Mouse (Mus musculus): ENCODE measurements around the gene Ercc8. TPM values are rescaled to one million over a fixed set of nuclear protein-coding genes. Genes with fewer than 3 reads are reported as not detected.

Ercc8 gene
- total and polyA plus RNA-seq, 3 experiments, result 15.9 to 22.2 TPM; not detected in 1

GRCm38 (mm10) chr13:108219773-108220172 lies 61.2 kb downstream of the Ercc8 start:
- peaks cover 5 to 8% of the 10 kb centered on the region in 2 experiments for H3K27me3 ChIP-seq (ENCODE audit: control insufficient read depth in 1 of 2, insufficient read depth in 2 of 2, low read length in 2 of 2)
- no peak for TF ChIP-seq ELF1 (IDR thresholded peaks at IDR 0.05; ENCODE audit: low read depth, low read length)
- no peak for TF ChIP-seq POLR2AphosphoS2 (IDR thresholded peaks at IDR 0.05; ENCODE audit: low read length)
- no peak overlapping the region for H3K27ac ChIP-seq (ENCODE audit: control insufficient read depth, low read depth, low read length)
- H3K79me2 ChIP-seq (ENCODE audit: control insufficient read depth, insufficient read depth, low read length, poor library complexity), result no peaks in the 10 kb centered on the region
- no peak for DNase-seq (ENCODE audit: low read depth, low spot score)
- no peaks in the 10 kb centered on the region for H3K9me3 ChIP-seq (replicated peaks; ENCODE audit: insufficient read depth, low read length)
- no peak overlapping the region for H3K4me3 ChIP-seq (ENCODE audit: control insufficient read depth in 1 of 2, insufficient read depth in 1 of 2, low read depth in 2 of 2, low read length in 2 of 2)
- peaks cover 0 to 4% of the 10 kb centered on the region in 2 experiments; a peak in 2 of 4 replicates for H3K36me3 ChIP-seq (ENCODE audit: control insufficient read depth in 1 of 2, insufficient read depth in 2 of 2, low read length in 2 of 2)
- H3K4me1 ChIP-seq (ENCODE audit: control insufficient read depth in 1 of 2, insufficient read depth in 2 of 2, low read length in 2 of 2), result no peaks in the 10 kb centered on the region; a peak in 1 of 4 replicates
- H3K9ac ChIP-seq (ENCODE audit: control insufficient read depth, low read depth, low read length, poor library complexity, severe bottlenecking), result no peak overlapping the region

- H3K4me3 ChIP-seq (ENCODE audit: control insufficient read depth in 1 of 2, insufficient read depth in 1 of 2, low read depth in 2 of 2, low read length in 2 of 2), result no peak overlapping the region
- no peaks in the 10 kb centered on the region for H3K4me1 ChIP-seq (ENCODE audit: control insufficient read depth in 1 of 2, insufficient read depth in 2 of 2, low read length in 2 of 2)
- H3K36me3 ChIP-seq (ENCODE audit: control insufficient read depth in 1 of 2, insufficient read depth in 2 of 2, low read length in 2 of 2), result no peaks in the 10 kb centered on the region
- no peak overlapping the region for H3K9ac ChIP-seq (ENCODE audit: control insufficient read depth, low read depth, low read length, poor library complexity, severe bottlenecking)
- H3K79me2 ChIP-seq (ENCODE audit: control insufficient read depth, insufficient read depth, low read length, poor library complexity), result no peaks in the 10 kb centered on the region
- TF ChIP-seq EP300 (IDR thresholded peaks at IDR 0.05; ENCODE audit: low read depth in 1 of 2, low read length in 2 of 2) (no peak), MYB (IDR thresholded peaks at IDR 0.05; ENCODE audit: low read depth, low read length) (no peak), USF1 (IDR thresholded peaks at IDR 0.05; ENCODE audit: low read depth, low read length) (no peak), NELFE (IDR thresholded peaks at IDR 0.05; ENCODE audit: low read depth, low read length) (no peak), BHLHE40 (IDR thresholded peaks at IDR 0.05; ENCODE audit: borderline replicate concordance, low read depth, low read length) (no peak)
- no peaks in the 10 kb centered on the region for H3K9me3 ChIP-seq (replicated peaks; ENCODE audit: insufficient read depth, low read length)
- no peak overlapping the region for H3K27ac ChIP-seq (ENCODE audit: control insufficient read depth, low read depth, low read length)
- no peak for DNase-seq (ENCODE audit: low read depth, low spot score)
- H3K27me3 ChIP-seq (ENCODE audit: control insufficient read depth in 1 of 2, insufficient read depth in 2 of 2, low read length in 2 of 2), result peaks cover 0 to 5% of the 10 kb centered on the region in 2 experiments; a peak in 3 of 4 replicates
Measured at GRCm38 (mm10) chr13:108229191-108229590, 70.7 kb downstream of the Ercc8 start.

DNA sequence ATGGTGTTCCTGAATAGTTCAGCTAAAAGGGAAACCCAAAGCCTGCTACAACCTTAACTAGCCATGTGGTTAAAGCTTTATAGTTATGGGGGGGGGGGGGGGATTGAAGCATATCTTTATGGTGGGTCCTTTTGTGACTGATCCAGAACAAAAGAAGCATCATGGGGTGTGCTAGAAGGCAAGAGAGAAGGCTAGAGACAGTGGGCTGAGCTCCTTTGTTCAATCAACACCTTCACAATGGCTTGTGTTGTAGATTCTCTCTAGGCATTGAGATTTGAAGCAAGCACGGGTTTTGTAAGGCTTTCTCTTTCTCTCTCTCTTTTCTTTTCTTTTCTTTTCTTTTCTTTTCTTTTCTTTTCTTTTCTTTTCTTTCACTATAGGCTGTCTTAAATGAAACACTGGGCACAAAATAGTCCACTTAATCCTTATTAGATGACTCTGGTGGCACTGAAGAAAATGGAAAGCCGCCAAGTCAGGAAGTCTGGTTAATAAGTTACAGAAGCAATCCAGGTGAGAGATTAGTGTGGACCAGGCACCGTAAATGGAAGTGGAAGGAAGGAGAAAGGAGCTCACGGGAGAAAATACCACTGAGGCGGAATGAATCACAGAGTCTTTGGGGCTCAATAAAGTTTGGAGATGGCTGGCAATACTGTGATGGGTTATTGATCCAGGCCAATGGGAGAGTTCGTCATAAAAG lies 71.3 kb downstream of the Ercc8 start:
- no peak for TF ChIP-seq CTCF (IDR thresholded peaks at IDR 0.05 in 2 of 3, conservative IDR thresholded peaks at IDR 0.05 in 1 of 3; ENCODE audit: control insufficient read depth in 1 of 3, insufficient read depth in 1 of 3, low read depth in 2 of 3, low read length in 3 of 3, poor library complexity in 1 of 3, severe bottlenecking in 1 of 3)
- TF ChIP-seq HCFC1 (IDR thresholded peaks at IDR 0.05; ENCODE audit: low read depth, low read length), result no peak
- TF ChIP-seq MEF2A (IDR thresholded peaks at IDR 0.05; ENCODE audit: extremely low read depth, insufficient replicate concordance, low read depth, low read length, poor library complexity, severe bottlenecking), result no peak
- no peak for TF ChIP-seq POLR2A (IDR thresholded peaks at IDR 0.05; ENCODE audit: control insufficient read depth in 1 of 2, insufficient read depth in 1 of 2, low read depth in 1 of 2, low read length in 2 of 2, poor library complexity in 1 of 2)
- no peak for TF ChIP-seq BHLHE40 (IDR thresholded peaks at IDR 0.05; ENCODE audit: borderline replicate concordance, low read depth, low read length)
- TF ChIP-seq SIN3A (IDR thresholded peaks at IDR 0.05; ENCODE audit: low read length), result no peak
- TF ChIP-seq ZNF384 (IDR thresholded peaks at IDR 0.05; ENCODE audit: low read depth, low read length), result no peak
- no peak for TF ChIP-seq MAFK (IDR thresholded peaks at IDR 0.05; ENCODE audit: borderline replicate concordance, low read depth, low read length)
- TF ChIP-seq TCF12 (IDR thresholded peaks at IDR 0.05; ENCODE audit: low read depth, low read length), result no peak
- TF ChIP-seq NELFE (IDR thresholded peaks at IDR 0.05; ENCODE audit: low read depth, low read length), result no peak
- TF ChIP-seq JUND (IDR thresholded peaks at IDR 0.05; ENCODE audit: low read depth, low read length), result no peak
- TF ChIP-seq RCOR1 (IDR thresholded peaks at IDR 0.05; ENCODE audit: low read depth, low read length), result no peak
- TF ChIP-seq USF1 (IDR thresholded peaks at IDR 0.05; ENCODE audit: low read depth, low read length), result no peak
- no peak for TF ChIP-seq MAZ (IDR thresholded peaks at IDR 0.05; ENCODE audit: low read depth, low read length)
- no peak for TF ChIP-seq KAT2A (conservative IDR thresholded peaks at IDR 0.05; ENCODE audit: low read depth, low read length)
- TF ChIP-seq USF2 (IDR thresholded peaks at IDR 0.05; ENCODE audit: borderline replicate concordance in 1 of 2, insufficient read depth in 1 of 2, low read depth in 1 of 2, low read length in 2 of 2), result no peak
- TF ChIP-seq GABPA (IDR thresholded peaks at IDR 0.05; ENCODE audit: low read depth, low read length), result no peak
- DNase-seq (ENCODE audit: low read depth, low spot score), result no peak
- H3K4me1 ChIP-seq (ENCODE audit: control insufficient read depth in 1 of 2, insufficient read depth in 2 of 2, low read length in 2 of 2), result no peaks in the 10 kb centered on the region

More for the DNA sequence above, 71.3 kb downstream of the Ercc8 start:
- Histone ChIP-seq H3K27me3 (ENCODE audit: control insufficient read depth in 1 of 2, insufficient read depth in 2 of 2, low read length in 2 of 2) (peaks cover 0 to 5% of the 10 kb centered on the region in 2 experiments; a peak in 3 of 4 replicates), H3K79me2 (ENCODE audit: control insufficient read depth, insufficient read depth, low read length, poor library complexity) (no peaks in the 10 kb centered on the region), H3K9ac (ENCODE audit: control insufficient read depth, low read depth, low read length, poor library complexity, severe bottlenecking) (no peak overlapping the region), H3K27ac (ENCODE audit: control insufficient read depth, low read depth, low read length) (no peak overlapping the region), H3K36me3 (ENCODE audit: control insufficient read depth in 1 of 2, insufficient read depth in 2 of 2, low read length in 2 of 2) (no peaks in the 10 kb centered on the region), H3K4me3 (ENCODE audit: control insufficient read depth in 1 of 2, insufficient read depth in 1 of 2, low read depth in 2 of 2, low read length in 2 of 2) (no peak overlapping the region), H3K9me3 (replicated peaks; ENCODE audit: insufficient read depth, low read length) (no peaks in the 10 kb centered on the region)
